In genomic region chr9:75307015-75307414, GRCm38 (mm10) we compare ENCODE assay signal across 22 mouse cellular contexts. TPM values are rescaled to one million over a fixed set of nuclear protein-coding genes. Genes with fewer than 3 reads are reported as not detected.
"Had no signal": no experiment of that assay in that cellular context is flagged by ENCODE, and none has a peak within 500 bp of the region (broad histone marks: within the 10 kb centered on the region; RNA-seq: fewer than 3 reads in every experiment).

No protein-coding gene starts in this region.

- H3K36me3 ChIP-seq: neural tube, embryonic 15.5 days; stomach, embryonic 15.5 days had no signal

- H3K4me2 ChIP-seq: neural tube, embryonic 15.5 days; stomach, embryonic 15.5 days had no signal

- H3K9ac ChIP-seq: neural tube, embryonic 15.5 days; stomach, embryonic 15.5 days had no signal

- H3K4me1 ChIP-seq: neural tube, embryonic 15.5 days; stomach, embryonic 15.5 days had no signal

- H3K27ac ChIP-seq: neural tube, embryonic 15.5 days; stomach, embryonic 15.5 days; stomach, postnatal 0 days had no signal

- H3K4me3 ChIP-seq: neural tube, embryonic 15.5 days; stomach, embryonic 15.5 days had no signal

- DNase-seq: retina, postnatal 1 day; right cerebral cortex, adult 18-20 months; right cerebral cortex, postnatal 14 days; right cerebral cortex, postnatal 25 days; right cerebral cortex, postnatal 4 days; spleen, adult 18-20 months; thymus, adult 18-20 months; thymus, adult 2 months; thymus, postnatal 14 days; thymus, postnatal 25 days; thymus, postnatal 36 days; thymus, postnatal 4 days had no signal

- H3K27me3 ChIP-seq: neural tube, embryonic 15.5 days; stomach, embryonic 15.5 days had no signal

- H3K9me3 ChIP-seq: neural tube, embryonic 15.5 days; stomach, embryonic 15.5 days had no signal

RNA-seq across cellular contexts. Expression of gene Bcl2l10, which starts 40.5 kb away (rescaled TPM):
- polyA plus RNA-seq: neural tube, embryonic 14.5 days; neural tube, embryonic 15.5 days; small intestine, adult 2 months; spleen, adult 2 months; stomach, embryonic 14.5 days; stomach, embryonic 15.5 days; stomach, embryonic 16.5 days; stomach, postnatal 0 days; testis, adult 2 months; thymus, adult 2 months; thymus, postnatal 0 days had no signal
